Mouse (Mus musculus) induced T-regulatory cell, adult 2 months (primary cell): Measurements from ENCODE around the gene Dkk1.
A peak's percentile ranks its signal among the peaks of the same experiment; 100 is the strongest.
"Not testable (repeated sequence)": the region's sequence is repeated elsewhere in the genome, so short reads cannot be mapped to it uniquely, and the experiment has no call there.

ENCODE experiments used
- DNase-seq: peaks from one replicate; pipeline ENCODE4 v3.0.0-alpha.2; 2012; ENCODE audit warnings: low read depth

Dkk1 gene

DNA sequence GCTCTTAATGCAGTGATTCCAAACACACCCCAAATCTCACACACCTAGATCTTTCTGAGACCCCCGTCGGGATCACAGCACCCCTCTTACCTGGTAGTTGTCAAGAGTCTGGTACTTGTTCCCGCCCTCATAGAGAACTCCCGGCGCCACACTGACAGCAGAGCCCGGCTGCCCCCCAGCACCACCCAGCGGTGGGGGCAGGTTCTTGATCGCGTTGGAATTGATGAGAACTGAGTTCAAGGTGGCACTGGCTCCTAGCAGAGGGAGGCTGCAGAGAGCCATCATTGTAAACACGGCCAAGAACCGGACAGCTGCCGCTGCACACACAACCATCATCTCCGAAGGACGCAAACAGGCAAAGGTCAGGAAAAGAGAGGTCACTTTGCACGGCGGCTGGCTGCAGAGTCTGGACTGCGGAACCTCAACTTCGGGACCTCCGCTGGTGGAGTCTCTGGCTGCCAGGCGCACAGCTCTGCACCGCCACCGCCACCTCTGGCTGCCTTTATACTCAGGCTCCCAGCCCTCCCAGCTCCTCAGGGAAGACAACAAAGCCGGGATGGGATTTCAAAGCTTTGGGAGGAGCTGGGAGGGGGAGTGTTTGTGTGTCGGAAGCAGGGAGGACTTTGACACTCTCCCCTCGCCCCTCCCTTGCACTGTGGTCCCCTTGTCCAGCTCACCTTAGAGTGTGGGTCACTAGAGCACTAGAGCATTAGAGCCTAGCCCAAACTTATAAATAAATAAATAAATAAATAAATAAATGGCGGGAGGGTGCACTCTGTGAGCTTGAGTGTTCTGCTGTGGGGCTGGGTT is at the start of gene Dkk1:
TSS of gene Dkk1 (minus strand) at position 622 of the 810 bp plus-strand sequence.
- DNase-seq, result peak; percentile 2

DNA sequence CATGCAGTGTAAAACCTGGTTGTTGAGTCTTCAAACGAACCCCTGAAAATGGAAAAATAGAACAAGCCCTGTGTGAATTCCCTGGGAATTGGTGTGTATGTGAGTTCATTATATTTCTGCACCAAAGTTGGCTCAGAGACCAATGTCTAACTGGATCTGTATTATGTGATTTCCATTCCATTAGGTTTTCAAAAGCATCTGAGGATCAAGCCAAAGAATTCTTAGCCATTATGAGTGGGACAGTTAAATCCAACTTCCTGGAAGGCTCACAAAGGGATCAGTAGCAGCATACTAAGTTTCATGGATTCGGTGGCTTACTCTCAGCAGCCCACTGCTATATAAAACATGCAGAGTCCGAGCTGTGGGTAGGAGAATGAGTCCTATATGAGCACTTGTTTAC is 36.9 kb upstream of the Dkk1 start:
- no peak for DNase-seq

DNA sequence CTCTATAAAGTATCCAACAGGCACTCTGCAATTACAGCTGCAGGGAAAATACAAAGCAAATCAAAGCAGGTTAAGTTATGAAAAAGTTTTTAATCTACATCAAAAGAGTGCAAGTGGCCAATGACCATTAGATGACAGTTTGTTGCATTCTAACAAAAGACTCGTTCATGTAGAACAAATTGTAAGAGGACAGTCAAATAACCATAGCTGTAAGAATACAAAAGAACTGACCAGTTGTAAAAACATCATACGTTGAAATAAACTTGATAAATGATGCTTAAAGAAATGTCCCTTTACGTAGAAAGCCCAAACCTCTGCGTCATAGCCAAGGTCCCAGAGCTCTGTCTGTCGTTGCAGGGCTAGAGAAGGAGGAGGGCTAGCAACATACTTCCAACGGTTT is 15.1 kb upstream of the Dkk1 start:
- no peak for DNase-seq

DNA sequence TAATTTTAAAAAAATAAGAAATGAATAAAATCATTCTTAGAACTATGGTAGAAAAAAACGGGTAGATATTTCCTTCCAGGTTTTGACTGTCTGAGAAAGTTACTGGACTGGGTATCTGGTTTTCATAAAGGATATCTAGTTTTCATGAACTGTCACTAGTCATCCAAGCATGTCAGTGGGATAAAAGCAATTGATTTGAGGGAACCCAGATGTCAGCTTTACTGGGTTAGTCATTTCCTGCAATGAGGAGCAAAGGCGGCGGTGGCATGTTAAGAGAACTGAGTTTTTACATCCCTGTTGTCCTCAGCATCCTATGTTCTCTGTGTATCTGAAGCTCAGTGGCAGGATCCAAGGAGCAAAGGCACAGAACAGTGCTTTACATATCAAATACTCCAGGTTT is 14.4 kb upstream of the Dkk1 start:
- no peak for DNase-seq

DNA sequence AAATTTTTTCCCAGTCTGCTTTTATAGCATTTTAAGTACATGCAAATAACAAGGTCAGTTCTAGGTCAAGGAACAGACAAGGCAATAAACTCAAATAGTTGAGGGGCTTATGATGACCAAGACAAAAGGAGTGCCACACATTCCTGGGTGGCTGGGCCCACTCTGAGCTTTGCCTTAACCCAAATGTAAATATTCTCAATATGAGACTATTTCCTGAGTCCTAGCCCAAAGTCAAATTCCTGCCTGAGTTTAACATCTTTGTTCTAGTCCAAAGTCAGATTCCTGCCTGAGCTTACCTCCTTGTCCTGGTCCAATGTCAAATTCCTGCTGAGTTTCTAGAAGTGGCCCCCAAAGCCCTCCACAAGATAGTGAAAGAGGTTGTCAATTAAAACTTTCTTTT is 8.6 kb upstream of the Dkk1 start:
- no peak for DNase-seq

DNA sequence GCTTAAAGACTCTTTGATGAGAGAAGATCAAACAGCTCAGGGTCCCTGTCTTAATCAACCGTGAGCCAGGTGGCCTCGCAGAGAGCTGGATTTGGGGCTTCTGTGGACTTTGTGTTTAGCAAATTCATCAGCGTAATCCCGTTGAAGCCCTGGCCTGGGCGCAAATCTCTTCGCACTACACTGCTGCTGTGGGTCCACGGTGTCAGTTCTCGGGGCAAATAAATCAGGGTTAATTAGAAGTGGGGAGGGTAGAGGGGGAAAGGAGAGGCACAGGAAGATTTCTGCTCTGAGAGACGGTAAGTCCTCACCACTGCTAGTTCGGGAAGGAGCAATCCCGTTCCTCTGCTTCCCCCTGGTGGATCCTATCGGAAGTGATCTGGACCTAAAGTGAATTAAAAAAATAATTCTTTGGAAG is 5.0 kb upstream of the Dkk1 start:
- DNase-seq, result peak; percentile 52

DNA sequence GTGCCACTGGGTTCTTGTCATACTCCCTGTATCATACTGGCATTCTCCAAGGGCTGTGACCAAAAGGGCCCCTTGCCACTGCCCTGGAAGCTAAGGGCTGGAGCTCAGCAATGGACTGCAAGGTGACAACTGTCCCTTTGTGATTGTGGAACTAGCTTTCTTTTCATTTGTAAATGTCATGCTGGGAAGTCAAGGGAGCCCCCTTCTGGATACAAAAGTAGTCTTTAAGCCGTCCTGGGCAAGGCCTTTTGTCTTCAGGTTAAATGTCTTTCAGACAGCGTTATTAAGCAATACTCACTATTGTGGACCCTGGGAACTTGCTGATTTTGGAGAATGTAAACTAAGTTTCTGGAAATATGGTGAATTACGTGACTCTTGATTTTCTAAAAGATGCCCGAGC is 4.3 kb upstream of the Dkk1 start:
- no peak for DNase-seq

DNA sequence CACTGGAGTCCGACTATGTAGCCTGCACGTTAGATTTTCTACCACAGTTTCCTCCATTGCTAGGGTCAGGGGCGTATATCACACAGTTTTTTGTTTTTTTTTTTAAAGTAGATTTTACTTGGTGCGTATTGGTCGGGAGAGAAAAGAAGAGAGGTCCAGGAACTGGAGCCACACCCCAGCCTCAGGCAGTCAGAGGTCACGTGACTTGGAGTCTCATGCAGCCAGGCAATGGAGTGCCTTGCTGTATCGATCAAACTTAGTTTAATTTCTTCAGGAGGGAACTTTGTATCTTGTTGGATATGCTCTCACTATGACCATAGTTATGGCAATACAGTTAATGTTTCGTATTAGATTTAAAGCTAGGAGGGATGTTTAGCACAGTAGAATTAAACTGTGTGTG is 2.8 kb upstream of the Dkk1 start:
- DNase-seq, result no peak

DNA sequence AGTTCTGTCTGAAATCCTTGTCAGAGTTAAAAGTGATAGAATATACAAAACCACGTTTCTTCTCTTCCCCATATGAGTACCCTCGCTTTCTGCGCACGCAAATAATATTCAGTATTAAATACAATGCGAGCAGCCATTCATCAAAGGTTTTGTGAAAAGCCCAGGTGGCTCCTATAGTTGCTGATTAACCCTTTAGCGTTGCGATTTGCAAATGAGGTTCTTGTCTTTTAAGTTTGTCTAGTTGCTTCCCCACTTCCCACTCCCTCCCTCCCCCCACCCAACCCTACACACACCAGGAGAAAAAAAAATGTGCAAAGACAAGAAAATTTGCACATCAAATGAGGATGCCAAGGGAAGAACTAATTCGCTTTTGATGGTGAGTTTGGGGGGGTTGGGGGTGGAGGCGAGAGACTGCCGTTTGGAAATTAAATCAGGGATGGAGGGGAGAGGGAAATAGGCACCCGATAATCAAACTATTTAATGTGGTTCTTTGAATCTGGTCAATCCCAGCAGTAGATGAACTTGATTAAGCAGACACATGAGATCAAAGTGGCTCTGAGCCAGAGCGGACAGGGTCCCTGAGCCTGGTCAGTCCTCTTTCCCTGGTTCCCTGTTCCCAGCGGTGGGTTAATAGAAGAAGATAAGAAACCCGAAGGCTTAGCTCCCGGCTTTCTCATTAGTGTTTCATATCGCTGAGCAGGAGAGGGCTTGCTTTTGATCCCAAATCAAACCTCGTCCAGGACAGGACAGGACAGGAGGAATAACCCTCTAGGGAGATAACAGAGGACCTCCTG is 586 bp upstream of the Dkk1 start:
- DNase-seq, result no peak

DNA sequence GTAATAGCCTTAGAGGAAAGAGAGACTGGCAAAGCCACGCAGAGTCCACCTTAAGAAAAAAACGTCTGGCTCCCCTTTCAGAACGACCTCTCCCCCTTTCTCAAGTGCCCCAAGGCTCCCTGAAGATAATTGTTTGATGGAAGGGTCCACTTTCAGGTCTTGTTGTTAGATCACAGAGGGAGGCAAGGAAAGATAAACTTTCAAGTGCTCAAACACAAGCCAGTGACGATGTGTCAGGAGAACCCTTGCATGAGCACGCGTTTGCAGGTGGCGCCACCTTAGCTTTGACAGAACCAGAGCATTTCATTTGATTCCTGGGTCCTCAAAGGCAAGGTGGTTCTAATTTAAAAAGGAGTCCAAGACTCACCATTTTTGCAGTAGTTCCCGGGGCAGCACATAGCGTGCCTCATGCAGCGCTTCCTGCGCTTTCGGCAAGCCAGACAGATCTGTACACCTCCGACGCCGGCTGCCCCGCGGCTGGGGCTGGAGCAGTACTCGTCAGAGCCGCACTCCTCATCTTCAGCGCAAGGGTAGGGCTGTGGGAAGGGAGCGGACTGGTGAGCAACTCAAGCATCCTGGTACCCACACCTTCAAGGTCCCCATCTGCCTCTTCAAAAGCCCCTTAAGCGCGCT is 938 bp downstream of the Dkk1 start:
- no peak for DNase-seq

DNA sequence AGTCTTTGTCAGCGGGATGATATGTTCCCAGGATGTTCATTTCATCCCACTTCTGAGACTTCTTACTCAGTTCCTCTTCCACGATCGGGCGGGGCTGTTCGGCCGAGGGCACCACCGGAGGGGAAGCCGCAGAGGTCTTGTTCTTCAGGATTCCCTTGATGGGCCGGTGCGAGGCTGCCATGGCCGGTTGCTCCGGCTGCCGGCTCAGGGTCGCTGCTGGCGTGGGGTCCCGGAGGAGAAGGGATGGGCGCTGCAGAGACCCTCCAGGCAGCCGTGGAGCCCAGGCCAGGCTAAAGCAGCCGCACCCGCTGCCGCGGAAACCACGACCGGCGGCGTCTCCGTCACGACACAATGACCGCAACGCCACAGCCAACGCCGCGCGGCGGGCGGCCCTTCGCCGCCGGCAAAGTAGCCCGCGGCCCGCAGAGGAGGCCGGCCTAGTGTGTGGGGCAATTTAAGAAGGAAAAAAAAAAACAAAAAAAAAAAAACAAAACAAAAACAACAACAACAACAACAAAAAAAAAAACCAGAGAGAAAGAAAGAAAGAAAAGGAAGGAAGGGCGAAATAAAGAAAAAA is 10.0 kb downstream of the Dkk1 start:
- DNase-seq, result not testable (repeated sequence)

DNA sequence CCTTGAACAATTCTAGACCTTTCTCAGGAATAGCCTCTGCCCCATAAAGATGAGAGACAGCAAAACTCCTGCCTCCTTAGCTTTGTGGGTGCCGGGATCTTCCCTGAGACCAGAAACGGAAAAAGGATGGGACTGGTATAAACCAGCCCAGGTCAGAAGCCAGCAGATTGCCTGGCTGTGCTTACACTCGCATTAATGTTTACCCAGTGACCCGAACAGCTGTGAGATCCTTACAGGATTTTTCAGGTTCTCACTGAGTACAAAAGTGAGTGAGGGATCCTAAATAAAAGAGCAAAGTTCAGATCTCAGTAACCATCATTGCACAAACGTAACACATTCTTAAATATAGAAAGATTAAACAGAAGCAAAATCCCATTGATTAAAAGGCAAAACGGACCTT is 32.7 kb downstream of the Dkk1 start:
- no peak for DNase-seq

DNA sequence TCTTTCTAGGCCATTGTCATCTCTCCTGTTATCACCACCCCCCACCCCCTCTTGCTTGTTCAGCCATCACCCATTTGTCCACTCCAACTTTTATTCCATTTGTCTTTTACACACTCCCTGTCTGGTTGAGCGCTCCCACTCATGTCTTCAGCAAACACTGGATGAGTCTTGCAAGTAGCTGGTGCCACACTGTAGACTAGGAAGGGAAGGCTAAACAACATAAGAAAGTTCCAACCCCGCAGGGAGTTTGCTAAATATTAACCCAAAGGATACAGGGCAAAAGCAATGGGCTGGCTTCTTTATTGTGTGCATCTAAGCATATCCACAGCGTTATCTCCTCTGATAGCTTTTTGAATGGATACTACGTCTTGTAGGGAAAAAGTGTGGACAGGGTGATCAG is 39.0 kb downstream of the Dkk1 start:
- no peak for DNase-seq

DNA sequence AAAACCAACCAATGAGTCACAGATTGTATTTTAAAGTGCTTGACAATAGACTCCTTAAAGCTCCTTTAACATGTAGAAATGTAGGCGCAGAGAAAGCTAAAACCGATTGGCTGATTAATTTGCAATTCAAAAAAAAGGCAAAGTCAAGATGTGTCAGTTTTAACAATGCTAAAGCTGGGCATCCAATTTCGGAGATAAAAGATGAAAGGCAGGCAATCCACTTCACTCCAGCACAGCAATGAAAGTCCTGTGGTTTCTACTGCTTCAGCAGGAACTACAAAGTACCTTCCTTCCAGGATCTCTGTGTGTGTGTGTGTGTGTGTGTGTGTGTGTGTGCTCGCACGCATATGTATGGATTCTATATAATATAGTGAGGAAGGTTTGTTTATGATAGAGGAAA is 44.0 kb downstream of the Dkk1 start:
- no peak for DNase-seq
